Mouse (Mus musculus): ENCODE measurements around the gene Irs1. TPM values are rescaled to one million over a fixed set of nuclear protein-coding genes. Genes with fewer than 3 reads are reported as not detected.

Irs1 gene
- total RNA-seq, 2 experiments from 2014 or later: 29.7 to 41.2 TPM

- intact Hi-C loops (cut with DNase I): loop anchor here (5.0 to 10.0 kb wide), 2 partner anchors 157 to 555 kb away; no protein-coding TSS in a partner anchor
- DNase-seq: peak; percentile 44 to 45
Measured at GRCm38 (mm10) chr1:82289116-82289989, 1.9 kb downstream of the Irs1 start.

GRCm38 (mm10) chr1:82288421-82288990, 2.7 kb downstream of the Irs1 start:
- intact Hi-C loops (cut with DNase I): loop anchor here (5.0 to 10.0 kb wide), 2 partner anchors 156 to 554 kb away; no protein-coding TSS in a partner anchor
- DNase-seq: peak; percentile 49 to 57

GRCm38 (mm10) chr1:82287776-82288325, 3.4 kb downstream of the Irs1 start:
- DNase-seq: peak in 1 of 2 experiments; percentile 42
- intact Hi-C loops (cut with DNase I): loop anchor here (2.0 to 10.0 kb wide), 3 partner anchors 89 to 553 kb away; no protein-coding TSS in a partner anchor

GRCm38 (mm10) chr1:82287052-82287775, 4.0 kb downstream of the Irs1 start:
- intact Hi-C loops (cut with DNase I): loop anchor here (2.0 to 10.0 kb wide), 3 partner anchors 88 to 552 kb away; no protein-coding TSS in a partner anchor
- DNase-seq: peak; percentile 51 to 61

GRCm38 (mm10) chr1:82286190-82287051, 4.8 kb downstream of the Irs1 start:
- intact Hi-C loops (cut with DNase I): loop anchor here (2.0 to 10.0 kb wide), 3 partner anchors 88 to 552 kb away; no protein-coding TSS in a partner anchor
- peak; percentile 36 to 41 for DNase-seq

GRCm38 (mm10) chr1:82285461-82286189, 5.6 kb downstream of the Irs1 start:
- DNase-seq: peak in 1 of 2 experiments; percentile 33
- intact Hi-C loops (cut with DNase I): loop anchor here (2.0 to 10.0 kb wide), 3 partner anchors 87 to 551 kb away; no protein-coding TSS in a partner anchor

- intact Hi-C loops (cut with DNase I): loop anchor here (5.0 to 10.0 kb wide), 2 partner anchors 37 to 550 kb away; no protein-coding TSS in a partner anchor
- peak in 1 of 2 experiments; percentile 32 for DNase-seq
Measured at GRCm38 (mm10) chr1:82284403-82284802, 6.8 kb downstream of the Irs1 start.

- DNase-seq: peak; percentile 58 to 63
- intact Hi-C loops (cut with DNase I): loop anchor here (5.0 to 10.0 kb wide), 2 partner anchors 37 to 549 kb away; no protein-coding TSS in a partner anchor
Measured at GRCm38 (mm10) chr1:82283901-82284301, 7.3 kb downstream of the Irs1 start.

- intact Hi-C loops (cut with DNase I): loop anchor here (5.0 to 10.0 kb wide), 2 partner anchors 36 to 548 kb away; no protein-coding TSS in a partner anchor
- DNase-seq: peak; percentile 92 to 94
Measured at GRCm38 (mm10) chr1:82282992-82283611, 8.1 kb downstream of the Irs1 start.

GRCm38 (mm10) chr1:82281823-82282222, 9.4 kb downstream of the Irs1 start:
- DNase-seq: no peak
- intact Hi-C loops (cut with DNase I): loop anchor here (5.0 to 10.0 kb wide), 2 partner anchors 35 to 547 kb away; no protein-coding TSS in a partner anchor

- no peak for DNase-seq
- intact Hi-C loops (cut with DNase I): loop anchor here (5.0 to 10.0 kb wide), 2 partner anchors 32 to 545 kb away; no protein-coding TSS in a partner anchor
Measured at GRCm38 (mm10) chr1:82279768-82280167, 11.4 kb downstream of the Irs1 start.

GRCm38 (mm10) chr1:82274361-82274760, 16.9 kb downstream of the Irs1 start:
- intact Hi-C loops (cut with DNase I): no loop called here
- DNase-seq: no peak

GRCm38 (mm10) chr1:82273529-82273928, 17.7 kb downstream of the Irs1 start:
- DNase-seq: no peak
- intact Hi-C loops (cut with DNase I): no loop called here

GRCm38 (mm10) chr1:82272231-82272630, 19.0 kb downstream of the Irs1 start:
- intact Hi-C loops (cut with DNase I): no loop called here
- DNase-seq: no peak

- intact Hi-C loops (cut with DNase I): no loop called here
- DNase-seq: no peak
Measured at GRCm38 (mm10) chr1:82267547-82267946, 23.7 kb downstream of the Irs1 start.

- intact Hi-C loops (cut with DNase I): no loop called here
- no peak for DNase-seq
Measured at GRCm38 (mm10) chr1:82262331-82262730, 28.9 kb downstream of the Irs1 start.

- no peak for DNase-seq
- intact Hi-C loops (cut with DNase I): no loop called here
Measured at GRCm38 (mm10) chr1:82261638-82262037, 29.6 kb downstream of the Irs1 start.

GRCm38 (mm10) chr1:82261053-82261618, 30.1 kb downstream of the Irs1 start:
- intact Hi-C loops (cut with DNase I): no loop called here
- no peak for DNase-seq
